Comparison of ENCODE assay signal across 12 mouse cellular contexts in the genomic region with DNA sequence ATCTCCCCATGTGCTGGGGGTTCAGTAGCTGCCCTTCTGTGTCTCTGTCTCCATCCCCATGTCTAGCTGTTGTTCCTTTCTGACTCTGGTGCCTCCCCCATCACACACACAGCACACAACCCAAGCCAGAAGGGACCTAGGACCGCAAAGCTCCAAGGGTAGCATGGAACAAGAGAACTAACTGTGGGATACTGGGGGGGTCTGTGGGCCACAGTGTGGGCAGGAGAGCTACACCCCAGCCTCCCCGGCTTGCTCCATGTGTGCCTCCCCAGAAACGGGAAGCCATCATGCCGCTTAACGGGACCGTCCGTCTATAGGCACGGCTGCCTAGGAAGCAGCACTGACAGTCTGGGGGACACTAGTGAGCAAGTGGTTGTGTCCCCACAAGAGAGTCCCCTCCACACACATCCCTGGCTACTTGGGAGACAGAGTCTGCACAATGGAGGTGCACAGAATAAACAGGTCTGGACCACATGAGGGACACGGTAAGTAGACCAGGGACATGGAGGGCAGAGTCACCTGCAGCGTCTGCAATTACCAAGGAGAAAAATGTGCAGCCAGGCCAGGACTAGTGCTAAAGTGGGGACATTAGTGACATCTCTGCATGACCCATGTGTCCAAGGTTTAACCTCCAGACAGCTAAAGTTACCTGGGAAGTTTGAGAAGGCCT. TPM values are rescaled to one million over a fixed set of nuclear protein-coding genes. Genes with fewer than 3 reads are reported as not detected.
DNase-seq lines count a peak whose midpoint lies in the region; ATAC-seq and TF ChIP-seq lines count a peak whose summit lies in the region.
"Had no signal": no experiment of that assay in that cellular context is flagged by ENCODE, and none has a peak within 500 bp of the region (broad histone marks: within the 10 kb centered on the region; RNA-seq: fewer than 3 reads in every experiment).

No protein-coding gene starts in this region.

- H3K4me1 ChIP-seq in embryonic facial prominence, embryonic 10.5 days = peaks cover 50% of the 10 kb centered on the region
- peaks cover 22% of the 10 kb centered on the region for H3K4me1 ChIP-seq in liver, postnatal 0 days (ENCODE audit: insufficient read depth)

- no peak for ATAC-seq in liver, postnatal 0 days
- no peak for ATAC-seq in megakaryocyte-erythroid progenitor cell, adult 5-6 weeks (replicated peaks; ENCODE audit: low FRiP score, low TSS enrichment, poor library complexity, severe bottlenecking)

- H3K9me3 ChIP-seq in embryonic facial prominence, embryonic 10.5 days = no peaks in the 10 kb centered on the region
- no peaks in the 10 kb centered on the region for H3K9me3 ChIP-seq in liver, postnatal 0 days (ENCODE audit: low read length)
- H3K9me3 ChIP-seq: embryonic facial prominence, embryonic 12.5 days; neural tube, embryonic 12.5 days had no signal

- no peak overlapping the region for H3K4me3 ChIP-seq in embryonic facial prominence, embryonic 10.5 days
- H3K4me3 ChIP-seq in liver, postnatal 0 days (ENCODE audit: low read depth, low read length) = no peak overlapping the region
- H3K4me3 ChIP-seq: embryonic facial prominence, embryonic 12.5 days; neural tube, embryonic 12.5 days had no signal

- TF ChIP-seq EP300 in liver, postnatal 0 days (IDR thresholded peaks at IDR 0.05; ENCODE audit: low read depth) = no peak

- peaks cover 75% of the 10 kb centered on the region for H3K27me3 ChIP-seq in embryonic facial prominence, embryonic 10.5 days (replicated peaks; ENCODE audit: low read depth, poor library complexity, severe bottlenecking)
- H3K27me3 ChIP-seq in liver, postnatal 0 days (ENCODE audit: insufficient read depth, low read length) = peaks cover 49% of the 10 kb centered on the region

- no peak overlapping the region for H3K4me2 ChIP-seq in liver, postnatal 0 days (ENCODE audit: low read depth, low read length)
- H3K4me2 ChIP-seq: embryonic facial prominence, embryonic 12.5 days had no signal

- no peak for TF ChIP-seq CTCF in liver, postnatal 0 days (IDR thresholded peaks at IDR 0.05; ENCODE audit: low read depth)

- H3K36me3 ChIP-seq in embryonic facial prominence, embryonic 10.5 days (replicated peaks) = peaks cover 24% of the 10 kb centered on the region
- no peaks in the 10 kb centered on the region for H3K36me3 ChIP-seq in liver, postnatal 0 days (replicated peaks; ENCODE audit: insufficient read depth, low read length)

- H3K27ac ChIP-seq in embryonic facial prominence, embryonic 10.5 days (replicated peaks) = no peak overlapping the region
- no peak overlapping the region for H3K27ac ChIP-seq in liver, postnatal 0 days (ENCODE audit: low read depth)
- H3K27ac ChIP-seq: embryonic facial prominence, embryonic 12.5 days had no signal

- no peak overlapping the region for H3K9ac ChIP-seq in liver, postnatal 0 days (replicated peaks)

- 90% methylated on average over 10 of the region's 10 CpGs for WGBS in embryonic facial prominence, embryonic 10.5 days
- 76% methylated on average over 10 of the region's 10 CpGs for WGBS in liver, postnatal 0 days (ENCODE audit: insufficient replicate concordance)

- DNase-seq in layer of hippocampus, adult 9-11 months = peak; percentile 23
- no peak for DNase-seq in layer of hippocampus, adult 9-10 months (ENCODE audit: low spot score)
- DNase-seq in cerebellum, adult 9-10 months = peak; percentile 70
- peak; percentile 7 for DNase-seq in embryonic facial prominence, embryonic 10.5 days (ENCODE audit: low spot score)
- DNase-seq in liver, postnatal 0 days = peak; percentile 13
- no peak for DNase-seq in lung, postnatal 10 days
- DNase-seq: lung, postnatal 14 days; spleen, adult 18-20 months had no signal

RNA-seq across cellular contexts. Expression of gene Aspdh, which starts 1.5 kb away (rescaled TPM):
- 0.64 TPM in 1 of 2 replicates, not detected in the other for polyA plus RNA-seq in embryonic facial prominence, embryonic 10.5 days (2016; fragmentation: Nextera tagmentation; extraction: Ambion mirVana)
- polyA plus RNA-seq in liver, postnatal 0 days (2015; fragmentation: Nextera tagmentation; extraction: Ambion mirVana) = 38.9 and 44.3 TPM in 2 replicates
- total RNA-seq in megakaryocyte-erythroid progenitor cell, adult 5-6 weeks (2014; fragmentation: Nextera tagmentation) = not detected in 2 replicates
- not detected in 2 replicates for total RNA-seq in megakaryocyte-erythroid progenitor cell, adult 5-6 weeks (2017)
- polyA plus RNA-seq: limb, embryonic 11.5 days had no signal

RNA-seq across cellular contexts. Expression of gene Josd2, which starts 4.1 kb away (rescaled TPM):
- polyA plus RNA-seq in embryonic facial prominence, embryonic 10.5 days (2016; fragmentation: Nextera tagmentation; extraction: Ambion mirVana) = 80.3 and 85.1 TPM in 2 replicates
- polyA plus RNA-seq in liver, postnatal 0 days (2015; fragmentation: Nextera tagmentation; extraction: Ambion mirVana) = 59.7 and 63.1 TPM in 2 replicates
- total RNA-seq in megakaryocyte-erythroid progenitor cell, adult 5-6 weeks (2014; fragmentation: Nextera tagmentation) = 73.4 and 96.5 TPM in 2 replicates
- total RNA-seq in megakaryocyte-erythroid progenitor cell, adult 5-6 weeks (2017) = 25.0 and 30.6 TPM in 2 replicates

RNA-seq across cellular contexts. Expression of gene Emc10, which starts 32.6 kb away (rescaled TPM):
- 82.7 and 85.8 TPM in 2 replicates for polyA plus RNA-seq in embryonic facial prominence, embryonic 10.5 days (2016; fragmentation: Nextera tagmentation; extraction: Ambion mirVana)
- 32.4 and 35.9 TPM in 2 replicates for polyA plus RNA-seq in liver, postnatal 0 days (2015; fragmentation: Nextera tagmentation; extraction: Ambion mirVana)
- 62.8 and 83.9 TPM in 2 replicates for total RNA-seq in megakaryocyte-erythroid progenitor cell, adult 5-6 weeks (2014; fragmentation: Nextera tagmentation)
- 30.1 and 31.1 TPM in 2 replicates for total RNA-seq in megakaryocyte-erythroid progenitor cell, adult 5-6 weeks (2017)

RNA-seq across cellular contexts. Expression of gene Fam71e1, which starts 32.7 kb away (rescaled TPM):
- 13.5 and 14.4 TPM in 2 replicates for polyA plus RNA-seq in embryonic facial prominence, embryonic 10.5 days (2016; fragmentation: Nextera tagmentation; extraction: Ambion mirVana)
- 3.3 and 4.1 TPM in 2 replicates for polyA plus RNA-seq in liver, postnatal 0 days (2015; fragmentation: Nextera tagmentation; extraction: Ambion mirVana)
- total RNA-seq in megakaryocyte-erythroid progenitor cell, adult 5-6 weeks (2014; fragmentation: Nextera tagmentation) = not detected in 2 replicates
- 0.75 TPM in 1 of 2 replicates, not detected in the other for total RNA-seq in megakaryocyte-erythroid progenitor cell, adult 5-6 weeks (2017)

RNA-seq across cellular contexts. Expression of gene Lrrc4b, which starts 34.9 kb away (rescaled TPM):
- 0.68 and 1.1 TPM in 2 replicates for polyA plus RNA-seq in embryonic facial prominence, embryonic 10.5 days (2016; fragmentation: Nextera tagmentation; extraction: Ambion mirVana)
- not detected in 2 replicates for polyA plus RNA-seq in liver, postnatal 0 days (2015; fragmentation: Nextera tagmentation; extraction: Ambion mirVana)
- not detected in 2 replicates for total RNA-seq in megakaryocyte-erythroid progenitor cell, adult 5-6 weeks (2014; fragmentation: Nextera tagmentation)
- not detected in 2 replicates for total RNA-seq in megakaryocyte-erythroid progenitor cell, adult 5-6 weeks (2017)

Comparison
In these comparisons a context has a peak if more than half of its experiments do, and no peak if none do; other contexts are left out.
1. DNase-seq: peak in layer of hippocampus, adult 9-11 months (single experiment), cerebellum, adult 9-10 months (single experiment), embryonic facial prominence, embryonic 10.5 days (single experiment) and liver, postnatal 0 days (single experiment); none in layer of hippocampus, adult 9-10 months (single experiment) and lung, postnatal 10 days (single experiment).
2. RNA of gene Aspdh, which starts 1.5 kb away (polyA plus RNA-seq): 38.9 to 44.3 TPM in liver, postnatal 0 days; 0.64 TPM in embryonic facial prominence, embryonic 10.5 days; every median in the first group is over 10 times any median in the second.